Mouse (Mus musculus) bone marrow macrophage, adult 2 months (primary cell): ENCODE results near the gene Rcan2.

Experiments used
- CTCF ChIP-seq: IDR thresholded peaks from 2 replicates; pipeline ENCODE4 v1.5.1; 2012; ENCODE audit warnings: low read depth, mild to moderate bottlenecking, low read length, moderate library complexity
- POLR2A ChIP-seq: IDR thresholded peaks from 2 replicates; pipeline ENCODE4 v1.6.1; 2012; ENCODE audit warnings: mild to moderate bottlenecking, low read depth, low read length, borderline replicate concordance

DNA sequence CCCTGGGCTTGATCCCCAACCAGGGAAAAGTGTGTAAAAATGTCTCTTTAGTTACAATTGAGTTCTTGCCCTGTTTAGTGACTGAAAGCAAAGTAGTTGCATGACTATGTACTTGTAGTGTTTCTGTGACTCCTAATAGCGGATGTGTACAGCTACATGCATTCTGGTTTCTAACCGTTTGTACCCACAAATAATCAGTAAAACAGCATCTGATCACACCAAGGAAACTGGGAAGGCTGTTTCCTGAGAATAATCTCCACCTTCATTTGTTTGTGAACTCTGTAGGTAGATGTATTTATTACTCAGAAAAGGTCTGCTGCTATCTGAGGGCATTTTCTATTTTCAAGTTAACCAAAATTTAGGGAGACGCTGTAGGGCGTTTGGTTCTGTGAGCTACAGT lies 282.0 kb downstream of the Rcan2 start:
- TF ChIP-seq CTCF (no peak), POLR2A (no peak)
